Mouse (Mus musculus) monocyte, adult 5-6 weeks (primary cell): ENCODE data around the gene Heatr5a. TPM values are rescaled to one million over a fixed set of nuclear protein-coding genes. Genes with fewer than 3 reads are reported as not detected.

ENCODE experiments used
- ATAC-seq: fragments of 153-309, 156-312 bp; replicated peaks from 2 replicates; pipeline ENCODE4 v1.8.0; 2017; ENCODE audit warnings: mild to moderate bottlenecking; ENCODE audit not compliant: low TSS enrichment, insufficient number of reproducible peaks, severe bottlenecking, poor library complexity, low FRiP score
- total RNA-seq: library from RNA; stranded (forward); fragments of 200-1000, 200-491, 200-594 nt; gene quantifications from 3 replicates; pipeline ENCODE4 v1.2.3, GENCODE M21; 2017

Gene Heatr5a
- total RNA-seq, result 26.5 to 35.9 TPM (median 28.2 TPM) in 3 replicates

- peak; percentile 94 for ATAC-seq
Measured at GRCm38 (mm10) chr12:51971070-51971664, at the start of gene Heatr5a. Gene Heatr5a (minus strand): TSS chr12:51971321.

DNA sequence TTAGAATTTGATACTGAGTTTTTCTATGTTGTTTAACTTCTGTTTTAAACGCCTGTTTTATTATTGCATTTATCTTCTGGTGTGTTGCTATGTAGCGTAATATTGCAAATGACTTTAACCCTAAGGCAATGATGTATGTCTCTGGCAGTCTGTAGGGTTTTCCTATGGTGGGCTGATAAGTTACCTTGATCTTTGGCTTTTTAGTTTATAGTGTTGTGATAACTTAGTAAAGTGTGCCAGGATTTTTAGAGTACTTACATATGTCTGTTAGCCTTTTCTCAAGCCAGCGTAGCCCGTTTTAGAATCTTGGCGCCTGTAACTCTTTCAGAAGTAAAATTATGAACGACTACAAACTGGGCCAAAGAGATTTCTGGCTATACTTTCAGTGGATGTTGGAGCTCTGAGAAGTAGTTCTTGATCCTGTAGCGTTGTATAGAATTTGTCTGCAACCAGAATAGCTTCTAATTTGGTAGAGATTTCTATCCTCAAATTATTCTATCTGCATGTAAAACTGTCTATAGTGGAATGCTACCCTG is 43.4 kb upstream of the Heatr5a start:
- ATAC-seq, result no peak

GRCm38 (mm10) chr12:52014044-52014443 is 42.9 kb upstream of the Heatr5a start:
- ATAC-seq, result no peak

DNA sequence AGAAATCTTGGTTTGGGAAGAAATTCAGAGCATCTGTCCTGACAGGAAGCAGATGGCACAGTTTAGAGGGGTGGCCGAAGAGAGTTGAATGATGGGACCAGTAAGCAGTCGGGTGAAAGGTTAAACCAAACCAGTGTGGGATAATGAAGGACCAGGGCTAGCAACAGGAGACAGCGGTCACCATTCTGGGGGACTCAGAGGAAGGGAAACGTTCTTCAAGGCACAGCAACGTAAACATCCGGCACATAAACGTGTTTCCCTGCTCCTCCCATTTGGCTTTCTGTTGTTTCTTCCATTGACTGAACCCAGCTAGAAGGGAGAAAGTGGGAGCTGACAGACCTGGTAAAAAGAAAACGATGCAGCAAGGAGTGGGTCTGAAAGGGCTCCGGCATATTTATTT is 42.2 kb upstream of the Heatr5a start:
- ATAC-seq, result no peak

DNA sequence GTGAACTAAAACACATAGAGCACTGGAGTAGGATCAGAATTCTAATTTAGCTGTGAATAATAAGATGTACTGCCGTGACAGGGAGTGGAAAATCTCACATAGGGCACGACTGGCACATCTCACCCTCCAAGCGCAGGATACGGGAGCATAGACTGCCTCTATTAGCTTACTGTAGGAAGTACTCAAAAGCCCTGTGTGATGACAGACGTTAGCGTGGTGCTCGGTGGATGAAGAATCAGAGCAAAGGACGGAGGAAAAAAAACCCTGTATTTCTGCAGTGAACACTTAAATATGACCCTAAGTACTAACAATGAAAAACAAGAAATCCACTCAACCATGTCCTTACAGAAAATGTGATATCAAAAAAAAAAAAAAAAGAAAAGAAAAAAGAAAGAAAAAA is 41.0 kb upstream of the Heatr5a start:
- no peak for ATAC-seq

- ATAC-seq, result no peak
Measured at GRCm38 (mm10) chr12:52010630-52010961, 39.5 kb upstream of the Heatr5a start.

DNA sequence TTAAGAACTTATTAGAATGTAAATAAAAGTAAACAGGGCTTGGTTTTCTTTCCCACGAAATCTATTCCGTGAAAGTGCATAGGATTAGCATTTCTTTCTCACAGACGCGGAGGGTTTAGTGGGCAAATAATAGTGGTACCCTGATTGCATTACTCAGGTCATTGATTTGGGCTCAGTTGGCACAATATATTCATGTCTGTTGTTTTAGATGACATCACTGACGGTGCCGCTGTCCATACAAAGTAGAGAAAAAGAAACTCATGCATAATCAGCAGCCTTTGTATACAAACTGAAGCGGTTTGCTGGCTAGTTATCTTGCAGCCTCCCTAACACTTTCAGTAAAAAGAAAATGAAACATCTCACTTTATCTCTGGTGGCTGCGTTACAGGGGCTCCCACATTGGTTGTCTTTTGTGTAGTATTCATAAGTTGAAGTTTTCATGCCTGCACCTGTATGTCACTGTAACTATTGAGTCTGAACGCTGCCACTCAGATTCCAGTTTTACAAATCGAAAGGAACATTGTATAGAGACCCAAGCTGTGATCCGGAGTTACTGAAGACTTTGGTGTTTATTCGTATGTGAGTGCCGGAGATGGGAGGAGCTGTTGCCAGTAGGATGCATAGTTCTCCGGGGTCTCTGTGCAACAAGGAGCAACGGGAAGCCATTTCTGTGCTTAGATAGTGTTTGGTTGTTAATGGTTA is 39.0 kb upstream of the Heatr5a start:
- ATAC-seq, result no peak

- ATAC-seq, result no peak
Measured at GRCm38 (mm10) chr12:52006633-52006994, 35.5 kb upstream of the Heatr5a start.

DNA sequence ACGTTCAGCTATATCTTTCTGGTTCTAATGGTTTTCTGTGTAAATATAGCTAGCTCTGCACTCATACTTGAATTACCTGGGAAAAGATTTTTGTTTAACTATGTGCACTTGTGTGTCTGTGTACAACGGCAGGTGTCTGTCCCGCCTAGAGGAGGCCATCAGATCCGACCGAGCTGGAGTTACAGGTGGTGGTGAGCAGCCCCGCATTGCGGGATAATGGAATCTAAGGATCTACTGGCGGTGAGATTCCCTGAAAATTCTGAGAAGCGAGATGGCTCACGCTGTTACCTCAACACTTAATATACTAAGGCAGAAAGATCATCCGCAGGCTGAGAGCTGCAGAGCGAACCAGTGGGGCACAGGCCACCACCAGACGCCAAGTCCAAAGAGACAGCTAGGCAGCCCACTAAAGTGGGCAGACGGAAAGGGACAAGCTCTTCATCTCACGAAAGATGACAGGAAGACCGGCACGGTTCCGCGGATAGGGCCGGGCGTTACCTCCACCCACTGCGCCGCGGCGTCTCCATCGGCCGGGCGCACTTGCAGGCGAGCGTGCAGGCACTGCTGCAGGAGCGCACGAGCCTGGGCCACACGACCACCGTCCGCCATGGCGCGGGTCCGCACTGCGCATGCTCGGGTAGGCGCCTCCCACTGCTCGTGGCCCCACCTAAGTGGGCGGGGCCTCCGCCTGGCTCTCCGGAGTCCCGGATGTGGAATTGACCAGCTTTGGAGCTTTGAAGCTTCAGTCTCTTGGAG is 34.9 kb upstream of the Heatr5a start, which contains the start of gene Dtd2:
Gene Dtd2 (minus strand): TSS at position 625 of the 756 bp plus-strand sequence.
- peak; percentile 85 for ATAC-seq

GRCm38 (mm10) chr12:52002746-52003145 is 31.6 kb upstream of the Heatr5a start:
- no peak for ATAC-seq

GRCm38 (mm10) chr12:52001544-52001943 is 30.4 kb upstream of the Heatr5a start:
- ATAC-seq, result peak; percentile 70; the same call in 1 of the 2 replicates

GRCm38 (mm10) chr12:51998366-51998932 is 27.3 kb upstream of the Heatr5a start:
- ATAC-seq, result no peak

- no peak for ATAC-seq
Measured at GRCm38 (mm10) chr12:51995738-51996536, 24.8 kb upstream of the Heatr5a start.

DNA sequence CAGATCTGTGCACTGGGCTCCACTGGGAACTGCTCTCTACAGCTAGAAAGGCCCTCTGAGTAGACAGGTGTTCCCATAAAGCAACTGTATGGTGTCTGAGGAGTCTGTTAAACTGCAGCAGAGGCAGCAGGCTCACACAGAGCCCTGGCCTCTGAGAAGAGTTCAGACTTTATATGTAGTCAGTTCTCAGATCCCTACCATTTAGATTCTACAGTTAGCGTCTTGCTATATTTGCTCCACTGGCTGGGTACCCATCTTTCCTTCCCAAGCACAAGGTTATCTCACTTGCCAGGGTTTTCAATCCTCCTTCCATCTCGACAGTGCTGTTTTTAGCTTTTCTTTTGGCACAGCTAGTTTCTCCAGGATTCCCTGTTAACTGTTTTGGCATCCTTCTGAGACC is 19.5 kb upstream of the Heatr5a start:
- ATAC-seq, result no peak

GRCm38 (mm10) chr12:51988536-51988935 is 17.4 kb upstream of the Heatr5a start:
- no peak for ATAC-seq

DNA sequence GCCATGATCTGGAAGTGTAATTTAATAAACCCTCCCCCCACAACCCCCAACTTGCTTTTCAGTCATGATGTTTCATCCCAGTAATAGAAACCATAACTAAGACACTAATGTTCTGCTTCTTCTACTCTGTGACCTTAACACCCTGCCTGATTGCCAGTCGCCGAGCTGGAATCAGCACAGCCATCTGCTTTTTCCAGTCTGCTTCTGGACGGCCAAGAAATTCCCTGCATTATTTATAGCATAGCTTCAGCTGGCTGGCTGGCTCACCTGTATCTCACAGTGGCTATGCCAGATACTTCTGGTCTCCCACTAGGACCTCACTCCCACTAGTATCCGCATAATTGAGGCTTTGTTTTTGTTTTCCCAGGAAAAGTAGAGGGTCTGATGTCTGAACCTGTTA is 14.7 kb upstream of the Heatr5a start:
- ATAC-seq, result no peak

DNA sequence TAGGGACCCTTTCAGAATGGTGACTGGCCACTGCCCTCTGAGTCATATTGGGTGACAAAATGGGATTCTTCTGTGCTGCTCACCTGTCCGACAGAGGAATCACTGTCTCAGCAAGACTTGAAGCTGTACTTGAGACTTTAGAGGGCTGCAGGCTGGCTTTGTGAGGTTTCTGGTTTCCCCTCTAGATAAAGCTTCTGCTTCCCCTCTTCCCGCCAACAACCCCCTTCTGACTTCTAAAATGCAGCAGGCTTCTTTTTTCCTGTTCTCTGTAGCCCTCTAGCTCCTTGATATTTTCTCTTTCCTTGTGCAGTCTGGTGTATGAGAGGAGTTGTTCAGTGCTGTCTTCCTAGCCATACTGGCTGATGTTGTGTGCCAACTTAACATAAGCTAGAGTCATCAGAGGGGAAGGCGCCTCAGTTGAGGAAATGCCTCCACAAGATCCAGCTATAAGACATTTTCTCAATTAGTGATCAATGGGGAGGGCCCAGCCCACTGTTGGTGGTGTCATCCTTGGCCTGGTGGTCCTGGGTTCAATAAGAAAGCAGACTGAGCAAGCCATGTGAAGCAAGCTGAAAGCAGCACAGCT is 14.1 kb upstream of the Heatr5a start:
- ATAC-seq, result no peak

DNA sequence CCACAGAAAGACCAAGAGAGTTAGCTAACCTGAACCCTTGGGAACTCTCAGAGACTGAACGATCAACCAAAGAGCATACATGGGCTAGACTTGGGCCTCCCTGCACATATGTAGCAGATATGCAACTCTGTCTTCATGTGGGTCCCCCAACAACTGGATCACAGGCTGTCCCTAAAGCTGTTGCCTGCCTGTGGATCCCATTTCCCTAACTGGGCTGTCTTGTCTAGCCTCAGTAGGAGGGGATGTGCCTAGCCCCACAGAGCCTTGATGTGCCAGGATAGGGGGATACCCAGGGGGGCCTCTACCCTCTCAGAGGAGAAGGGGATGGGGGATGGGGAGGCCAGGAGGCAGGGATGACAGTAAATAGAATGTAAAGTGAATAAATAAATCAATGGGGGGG is 12.5 kb upstream of the Heatr5a start:
- ATAC-seq, result no peak
